In the genomic region with DNA sequence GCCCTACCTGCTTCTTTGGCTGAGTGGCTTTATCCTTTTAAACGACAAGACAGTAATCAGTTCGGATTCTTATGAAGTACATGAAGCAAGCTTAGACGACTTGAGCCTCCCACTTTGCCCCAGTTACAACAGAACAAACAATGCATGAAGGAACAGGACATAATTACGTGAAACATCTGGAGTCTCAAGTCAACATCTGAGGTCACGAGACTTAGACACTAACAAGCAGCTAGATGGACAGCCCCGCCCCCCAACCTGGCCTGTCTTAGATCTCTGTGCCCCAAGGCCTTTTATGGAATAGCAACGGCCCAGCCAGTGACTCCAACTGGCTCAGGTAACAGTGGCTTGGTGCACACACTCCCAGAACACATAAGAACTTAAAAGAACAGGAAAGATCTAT, we compare ENCODE assay signal across 10 mouse cellular contexts. TPM values are rescaled to one million over a fixed set of nuclear protein-coding genes. Genes with fewer than 3 reads are reported as not detected.
DNase-seq lines count a peak whose midpoint lies in the region; ATAC-seq and TF ChIP-seq lines count a peak whose summit lies in the region.
"Had no signal": no experiment of that assay in that cellular context is flagged by ENCODE, and none has a peak within 500 bp of the region (broad histone marks: within the 10 kb centered on the region; RNA-seq: fewer than 3 reads in every experiment).

No protein-coding gene starts in this region.

- H3K36me3 ChIP-seq in heart, embryonic 14.5 days (ENCODE audit: control insufficient read depth, insufficient read depth, low read length), result no peaks in the 10 kb centered on the region
- peaks cover 8% of the 10 kb centered on the region for H3K36me3 ChIP-seq in G1E (replicated peaks)
- H3K36me3 ChIP-seq in embryonic facial prominence, embryonic 10.5 days (replicated peaks), result no peaks in the 10 kb centered on the region
- H3K36me3 ChIP-seq in intestine, embryonic 16.5 days (ENCODE audit: control insufficient read depth, insufficient read depth, low read length), result no peaks in the 10 kb centered on the region
- no peaks in the 10 kb centered on the region for H3K36me3 ChIP-seq in liver, embryonic 11.5 days (ENCODE audit: control insufficient read depth, insufficient read depth, low read length)
- H3K36me3 ChIP-seq in liver, embryonic 12.5 days, result no peaks in the 10 kb centered on the region

- no peak overlapping the region; the same call in 1 of the 2 replicates for H3K4me2 ChIP-seq in heart, embryonic 14.5 days (ENCODE audit: low read length)
- no peak overlapping the region for H3K4me2 ChIP-seq in intestine, embryonic 16.5 days (ENCODE audit: low read depth, low read length)
- H3K4me2 ChIP-seq in liver, embryonic 11.5 days, result no peak overlapping the region
- H3K4me2 ChIP-seq in liver, embryonic 12.5 days, result no peak overlapping the region

- peaks cover 20 to 44% of the 10 kb centered on the region in 2 experiments for H3K4me1 ChIP-seq in heart, embryonic 14.5 days (ENCODE audit: control insufficient read depth in 2 of 2, insufficient read depth in 2 of 2, low read length in 2 of 2)
- peaks cover 46% of the 10 kb centered on the region for H3K4me1 ChIP-seq in G1E (ENCODE audit: insufficient read depth, low read depth, low read length)
- peaks cover 38% of the 10 kb centered on the region for H3K4me1 ChIP-seq in embryonic facial prominence, embryonic 10.5 days
- H3K4me1 ChIP-seq in intestine, embryonic 16.5 days (ENCODE audit: control insufficient read depth, insufficient read depth, low read length), result peaks cover 22% of the 10 kb centered on the region
- H3K4me1 ChIP-seq in liver, embryonic 11.5 days (replicated peaks; ENCODE audit: control insufficient read depth, insufficient read depth, low read length), result peaks cover 14% of the 10 kb centered on the region
- H3K4me1 ChIP-seq in liver, embryonic 12.5 days, result peaks cover 25% of the 10 kb centered on the region

- WGBS in heart, embryonic 14.5 days, result 53% methylated on average over 7 of the region's 7 CpGs
- 45% methylated on average over 7 of the region's 7 CpGs for WGBS in embryonic facial prominence, embryonic 10.5 days
- 32% methylated on average over 7 of the region's 7 CpGs for WGBS in intestine, embryonic 16.5 days
- 63% methylated on average over 7 of the region's 7 CpGs for WGBS in liver, embryonic 11.5 days
- 68% methylated on average over 7 of the region's 7 CpGs for WGBS in liver, embryonic 12.5 days (ENCODE audit: insufficient replicate concordance)

- H3K27me3 ChIP-seq in heart, embryonic 14.5 days (ENCODE audit: control insufficient read depth, insufficient read depth, low read length), result no peaks in the 10 kb centered on the region
- H3K27me3 ChIP-seq in G1E (ENCODE audit: insufficient read depth, low read length), result no peaks in the 10 kb centered on the region
- no peaks in the 10 kb centered on the region for H3K27me3 ChIP-seq in embryonic facial prominence, embryonic 10.5 days (replicated peaks; ENCODE audit: low read depth, poor library complexity, severe bottlenecking)
- H3K27me3 ChIP-seq in intestine, embryonic 16.5 days (replicated peaks; ENCODE audit: control insufficient read depth, insufficient read depth, low read length), result no peaks in the 10 kb centered on the region
- no peaks in the 10 kb centered on the region for H3K27me3 ChIP-seq in liver, embryonic 11.5 days (replicated peaks; ENCODE audit: control insufficient read depth, insufficient read depth, low read length)
- no peaks in the 10 kb centered on the region for H3K27me3 ChIP-seq in liver, embryonic 12.5 days (replicated peaks)

- no peak overlapping the region for H3K4me3 ChIP-seq in heart, embryonic 14.5 days (ENCODE audit: control insufficient read depth in 1 of 2, insufficient read depth in 1 of 2, low read depth in 1 of 2, low read length in 2 of 2)
- H3K4me3 ChIP-seq in G1E (ENCODE audit: low read depth, low read length), result no peak overlapping the region
- no peak overlapping the region for H3K4me3 ChIP-seq in embryonic facial prominence, embryonic 10.5 days
- no peak overlapping the region for H3K4me3 ChIP-seq in intestine, embryonic 16.5 days (ENCODE audit: low read length)
- H3K4me3 ChIP-seq in liver, embryonic 11.5 days (ENCODE audit: low read depth, low read length), result no peak overlapping the region
- no peak overlapping the region for H3K4me3 ChIP-seq in liver, embryonic 12.5 days

- DNase-seq in heart, adult 9 months (ENCODE audit: low spot score in 2 of 2), result no peak
- no peak for DNase-seq in G1E (ENCODE audit: low spot score)
- DNase-seq in embryonic facial prominence, embryonic 10.5 days (ENCODE audit: low spot score), result peak; percentile 73
- DNase-seq in ovary, postnatal 36 days (ENCODE audit: low spot score), result no peak
- no peak for DNase-seq in liver, embryonic 11.5 days (ENCODE audit: low spot score)
- DNase-seq: thymus, adult 18-20 months had no signal

- TF ChIP-seq CTCF in G1E (IDR thresholded peaks at IDR 0.05; ENCODE audit: low read depth, low read length), result no peak

- H3K27ac ChIP-seq in heart, embryonic 14.5 days (replicated peaks in 1 of 2; ENCODE audit: control insufficient read depth in 1 of 2, insufficient read depth in 1 of 2, low read depth in 2 of 2, low read length in 2 of 2), result peak overlapping the region; percentile 88 to 94
- H3K27ac ChIP-seq in embryonic facial prominence, embryonic 10.5 days (replicated peaks), result peak overlapping the region; percentile 57
- H3K27ac ChIP-seq in intestine, embryonic 16.5 days (ENCODE audit: low read length), result peak overlapping the region; percentile 79
- no peak overlapping the region for H3K27ac ChIP-seq in liver, embryonic 11.5 days (ENCODE audit: low read depth, low read length)
- no peak overlapping the region for H3K27ac ChIP-seq in liver, embryonic 12.5 days

- H3K9me3 ChIP-seq in heart, embryonic 14.5 days (ENCODE audit: control insufficient read depth, low read length), result no peaks in the 10 kb centered on the region
- no peaks in the 10 kb centered on the region for H3K9me3 ChIP-seq in G1E (replicated peaks)
- no peaks in the 10 kb centered on the region for H3K9me3 ChIP-seq in embryonic facial prominence, embryonic 10.5 days
- H3K9me3 ChIP-seq in intestine, embryonic 16.5 days (ENCODE audit: control insufficient read depth, low read length), result no peaks in the 10 kb centered on the region
- no peaks in the 10 kb centered on the region for H3K9me3 ChIP-seq in liver, embryonic 11.5 days (ENCODE audit: control insufficient read depth, low read length)
- H3K9me3 ChIP-seq in liver, embryonic 12.5 days (replicated peaks), result no peaks in the 10 kb centered on the region

- no peak for ATAC-seq in heart, embryonic 14.5 days (ENCODE audit: insufficient number of reproducible peaks, insufficient read depth, low FRiP score, low read depth)
- peak; percentile 42; the same call in 1 of the 2 replicates for ATAC-seq in G1E (ENCODE audit: extremely low read depth, insufficient number of reproducible peaks, low FRiP score, poor library complexity, severe bottlenecking)
- ATAC-seq in intestine, embryonic 16.5 days, result peak; percentile 24; the same call in 1 of the 2 replicates
- ATAC-seq in liver, embryonic 11.5 days (replicated peaks; ENCODE audit: low FRiP score), result no peak
- no peak for ATAC-seq in liver, embryonic 12.5 days
- ATAC-seq: inflammation-experienced regulatory T-cells, adult 6 months had no signal

- no peak overlapping the region for H3K9ac ChIP-seq in heart, embryonic 14.5 days (ENCODE audit: low read length)
- H3K9ac ChIP-seq in intestine, embryonic 16.5 days (ENCODE audit: low read depth, low read length), result peak overlapping the region; percentile 30; the same call in 1 of the 2 replicates
- no peak overlapping the region for H3K9ac ChIP-seq in liver, embryonic 11.5 days (ENCODE audit: low read depth, low read length)
- H3K9ac ChIP-seq in liver, embryonic 12.5 days, result no peak overlapping the region

RNA-seq across cellular contexts. Expression of a gene that starts 44.0 kb away (rescaled TPM):
- 24.2 and 26.2 TPM in 2 replicates for polyA plus RNA-seq in heart, embryonic 14.5 days (2014; fragmentation: Nextera tagmentation; extraction: Ambion mirVana)
- total RNA-seq in G1E (2014; fragmentation: Nextera tagmentation) (22.7 and 24.4 TPM in 2 replicates), G1E (2017) (21.0 and 26.1 TPM in 2 replicates)
- 20.3 and 22.9 TPM in 2 replicates for polyA plus RNA-seq in G1E (2012)
- 25.5 and 26.1 TPM in 2 replicates for polyA plus RNA-seq in embryonic facial prominence, embryonic 10.5 days (2016; fragmentation: Nextera tagmentation; extraction: Ambion mirVana)
- 28.9 and 29.6 TPM in 2 replicates for polyA plus RNA-seq in intestine, embryonic 16.5 days (2015; fragmentation: Nextera tagmentation; extraction: Ambion mirVana)
- polyA plus RNA-seq in liver, embryonic 11.5 days (2014; fragmentation: Nextera tagmentation; extraction: Ambion mirVana), result 20.1 and 20.2 TPM in 2 replicates
- polyA plus RNA-seq in liver, embryonic 12.5 days (2016; fragmentation: Nextera tagmentation; extraction: Ambion mirVana), result 13.5 and 13.8 TPM in 2 replicates

Comparison
In these comparisons a context has a peak if more than half of its experiments do, and no peak if none do; other contexts are left out.
1. ATAC-seq: peak in G1E (single experiment) and intestine, embryonic 16.5 days (single experiment); none in heart, embryonic 14.5 days (single experiment), liver, embryonic 11.5 days (single experiment) and liver, embryonic 12.5 days (single experiment).
2. H3K27ac ChIP-seq: peak in heart, embryonic 14.5 days (2 of 2), embryonic facial prominence, embryonic 10.5 days (single experiment) and intestine, embryonic 16.5 days (single experiment); none in liver, embryonic 11.5 days (single experiment) and liver, embryonic 12.5 days (single experiment).